Mouse (Mus musculus) CH12F3 (cell line): Measurements from ENCODE around the gene Vps13c.

ENCODE experiments used
- in situ Hi-C: fragments of 300-500 bp; cut with MboI; formaldehyde crosslinking; loops from 2 replicates; pipeline ENCODE4 v1.14.3; 2020; ENCODE audit warnings: low sequenced_read_pairs

Gene Vps13c

GRCm38 (mm10) chr9:67830411-67831358, 9.5 kb upstream of the Vps13c start:
- in situ Hi-C loops: no loop called here

- in situ Hi-C loops: no loop called here
These were observed 8.7 kb upstream of the Vps13c start for GRCm38 (mm10) chr9:67831359-67832045.

- in situ Hi-C loops: no loop called here
These were observed 8.1 kb upstream of the Vps13c start, which contains the start of gene C2cd4a for GRCm38 (mm10) chr9:67832046-67832605. C2cd4a (minus strand) TSS chr9:67832330.

- in situ Hi-C loops: no loop called here
These were observed 5.7 kb upstream of the Vps13c start for GRCm38 (mm10) chr9:67834535-67834934.

- in situ Hi-C loops: no loop called here
These were observed 2.9 kb upstream of the Vps13c start for GRCm38 (mm10) chr9:67837311-67837710.

- in situ Hi-C loops: no loop called here
These were observed 2.6 kb downstream of the Vps13c start for GRCm38 (mm10) chr9:67842797-67843196.

GRCm38 (mm10) chr9:67845012-67845411, 4.8 kb downstream of the Vps13c start:
- in situ Hi-C loops: no loop called here

GRCm38 (mm10) chr9:67845648-67846047, 5.5 kb downstream of the Vps13c start:
- in situ Hi-C loops: no loop called here

- in situ Hi-C loops: no loop called here
These were observed 5.9 kb downstream of the Vps13c start for GRCm38 (mm10) chr9:67846089-67846488.

GRCm38 (mm10) chr9:67847606-67848005, 7.4 kb downstream of the Vps13c start:
- in situ Hi-C loops: no loop called here

- in situ Hi-C loops: no loop called here
These were observed 9.2 kb downstream of the Vps13c start for GRCm38 (mm10) chr9:67849397-67849796.

- in situ Hi-C loops: no loop called here
These were observed 9.7 kb downstream of the Vps13c start for GRCm38 (mm10) chr9:67849846-67850245.

GRCm38 (mm10) chr9:67851150-67851549, 11.0 kb downstream of the Vps13c start:
- in situ Hi-C loops: no loop called here

- in situ Hi-C loops: no loop called here
These were observed 20.1 kb downstream of the Vps13c start for GRCm38 (mm10) chr9:67860273-67860672.

- in situ Hi-C loops: no loop called here
These were observed 23.1 kb downstream of the Vps13c start for GRCm38 (mm10) chr9:67863332-67863731.

- in situ Hi-C loops: no loop called here
These were observed 23.8 kb downstream of the Vps13c start for GRCm38 (mm10) chr9:67864011-67864410.

GRCm38 (mm10) chr9:67865411-67865810, 25.2 kb downstream of the Vps13c start:
- in situ Hi-C loops: no loop called here

- in situ Hi-C loops: no loop called here
These were observed 27.2 kb downstream of the Vps13c start for GRCm38 (mm10) chr9:67867411-67867810.

- in situ Hi-C loops: no loop called here
These were observed 29.7 kb downstream of the Vps13c start for GRCm38 (mm10) chr9:67869691-67870450.

- in situ Hi-C loops: no loop called here
These were observed 34.5 kb downstream of the Vps13c start for GRCm38 (mm10) chr9:67874522-67875222.
